Mouse (Mus musculus): ENCODE measurements around the gene Tmie. TPM values are rescaled to one million over a fixed set of nuclear protein-coding genes. Genes with fewer than 3 reads are reported as not detected.

Gene Tmie
- total and polyA plus RNA-seq, 3 experiments: not detected

- Histone ChIP-seq H3K4me3 (replicated peaks in 1 of 3; ENCODE audit: low read depth in 2 of 3, low read length in 2 of 3, poor library complexity in 1 of 3) (no peak overlapping the region), H3K9ac (ENCODE audit: insufficient read depth, low read depth) (no peak overlapping the region), H3K4me1 (ENCODE audit: control insufficient read depth in 1 of 2, insufficient read depth in 2 of 2) (peaks cover 4 to 52% of the 10 kb centered on the region in 2 experiments; a peak in 3 of 4 replicates), H3K27me3 (replicated peaks) (no peaks in the 10 kb centered on the region), H3K9me3 (replicated peaks; ENCODE audit: low read length) (no peaks in the 10 kb centered on the region), H3K36me3 (replicated peaks in 1 of 2; ENCODE audit: control insufficient read depth in 1 of 2, insufficient read depth in 1 of 2, low read length in 1 of 2) (peaks cover 0 to 73% of the 10 kb centered on the region in 2 experiments), H3K27ac (ENCODE audit: insufficient read depth, low read depth) (no peak overlapping the region), H3K4me2 (ENCODE audit: insufficient read depth, low read depth, poor library complexity, severe bottlenecking) (no peak overlapping the region), H3K79me2 (replicated peaks; ENCODE audit: control insufficient read depth, extremely low read depth, insufficient read depth, poor library complexity, severe bottlenecking) (no peaks in the 10 kb centered on the region)
- dilution Hi-C loops (cut with MboI; ENCODE audit: extremely low pct_ligation_motif_present, extremely low pct_unique_long_range_greater_than_20kb, low sequenced_read_pairs) (no loop called here), in situ Hi-C loops (cut with MboI; ENCODE audit: low pct_ligation_motif_present, low pct_unique_long_range_greater_than_20kb, low sequenced_read_pairs) (no loop called here)
- DNase-seq (ENCODE audit: extremely low read depth): no peak
- TF ChIP-seq ZMIZ1 (IDR thresholded peaks at IDR 0.05; ENCODE audit: low read depth, low read length): no peak
- no peak for TF ChIP-seq MAZ (IDR thresholded peaks at IDR 0.05; ENCODE audit: low read depth, low read length)
- no peak for TF ChIP-seq MAX (IDR thresholded peaks at IDR 0.05; ENCODE audit: low read length)
- TF ChIP-seq TCF12 (IDR thresholded peaks at IDR 0.05; ENCODE audit: low read depth, low read length): no peak
- no peak for TF ChIP-seq JUND (conservative IDR thresholded peaks at IDR 0.05; ENCODE audit: low read depth, low read length)
- no peak for TF ChIP-seq TBP (conservative IDR thresholded peaks at IDR 0.05; ENCODE audit: low read depth, low read length)
- no peak for TF ChIP-seq ZKSCAN1 (IDR thresholded peaks at IDR 0.05; ENCODE audit: borderline replicate concordance, low read depth, low read length)
- no peak for TF ChIP-seq ZNF384 (IDR thresholded peaks at IDR 0.05; ENCODE audit: low read depth, low read length)
- no peak for TF ChIP-seq POLR2A (IDR thresholded peaks at IDR 0.05; ENCODE audit: low read depth, low read length)
- no peak for TF ChIP-seq PAX5 (IDR thresholded peaks at IDR 0.05; ENCODE audit: low read length)
- TF ChIP-seq SIN3A (IDR thresholded peaks at IDR 0.05; ENCODE audit: low read length): no peak
- no peak for TF ChIP-seq IRF4 (IDR thresholded peaks at IDR 0.05; ENCODE audit: low read depth, low read length)
- no peak for TF ChIP-seq USF1 (IDR thresholded peaks at IDR 0.05; ENCODE audit: low read depth, low read length)
These were observed 13.5 kb upstream of the Tmie start for GRCm38 (mm10) chr9:110893429-110893828.

- in situ Hi-C loops (cut with MboI; ENCODE audit: low pct_ligation_motif_present, low pct_unique_long_range_greater_than_20kb, low sequenced_read_pairs): no loop called here
- DNase-seq (ENCODE audit: extremely low read depth): no peak
- Histone ChIP-seq H3K4me2 (ENCODE audit: insufficient read depth, low read depth, poor library complexity, severe bottlenecking) (no peak overlapping the region), H3K4me3 (replicated peaks in 1 of 3; ENCODE audit: low read depth in 2 of 3, low read length in 2 of 3, poor library complexity in 1 of 3) (no peak overlapping the region), H3K27me3 (replicated peaks) (no peaks in the 10 kb centered on the region), H3K36me3 (replicated peaks in 1 of 2; ENCODE audit: control insufficient read depth in 1 of 2, insufficient read depth in 1 of 2, low read length in 1 of 2) (peaks cover 0 to 64% of the 10 kb centered on the region in 2 experiments), H3K79me2 (replicated peaks; ENCODE audit: control insufficient read depth, extremely low read depth, insufficient read depth, poor library complexity, severe bottlenecking) (no peaks in the 10 kb centered on the region), H3K9me3 (replicated peaks; ENCODE audit: low read length) (no peaks in the 10 kb centered on the region), H3K4me1 (ENCODE audit: control insufficient read depth in 1 of 2, insufficient read depth in 2 of 2) (peaks cover 4 to 59% of the 10 kb centered on the region in 2 experiments; a peak in 3 of 4 replicates), H3K9ac (ENCODE audit: insufficient read depth, low read depth) (no peak overlapping the region), H3K27ac (ENCODE audit: insufficient read depth, low read depth) (no peak overlapping the region)
- TF ChIP-seq KAT2A (IDR thresholded peaks at IDR 0.05; ENCODE audit: insufficient replicate concordance, low read length) (no peak), HCFC1 (IDR thresholded peaks at IDR 0.05; ENCODE audit: low read depth, low read length) (no peak), MAX (IDR thresholded peaks at IDR 0.05; ENCODE audit: low read length) (no peak), PAX5 (IDR thresholded peaks at IDR 0.05; ENCODE audit: low read length) (no peak), MAZ (IDR thresholded peaks at IDR 0.05; ENCODE audit: low read depth, low read length) (no peak), EP300 (IDR thresholded peaks at IDR 0.05; ENCODE audit: low read length) (no peak), USF1 (IDR thresholded peaks at IDR 0.05; ENCODE audit: low read depth, low read length) (no peak), NRF1 (IDR thresholded peaks at IDR 0.05; ENCODE audit: low read depth, low read length) (no peak), UBTF (IDR thresholded peaks at IDR 0.05; ENCODE audit: low read depth, low read length) (no peak), RAD21 (IDR thresholded peaks at IDR 0.05; ENCODE audit: low read depth, low read length) (no peak)
- dilution Hi-C loops (cut with MboI; ENCODE audit: extremely low pct_ligation_motif_present, extremely low pct_unique_long_range_greater_than_20kb, low sequenced_read_pairs): no loop called here
These were observed 12.6 kb upstream of the Tmie start for GRCm38 (mm10) chr9:110892552-110892951.

Data from CH12.LX (cell line).